Mouse (Mus musculus) kidney, adult 2 months (tissue): Measurements from ENCODE around the gene Gpx7.

Source experiments
- CTCF ChIP-seq: fragments of 200-500 bp; conservative IDR thresholded peaks from 2 replicates; pipeline ENCODE4 v1.5.1; 2011; ENCODE audit warnings: low read depth, mild to moderate bottlenecking, control low read depth, low read length, moderate library complexity, mixed read lengths; ENCODE audit not compliant: insufficient read depth, insufficient read length
- POLR2A ChIP-seq: fragments of 200-500 bp; IDR thresholded peaks from one replicate; pipeline ENCODE4 v1.6.1; 2011; ENCODE audit warnings: low read depth, low read length, control low read depth

DNA sequence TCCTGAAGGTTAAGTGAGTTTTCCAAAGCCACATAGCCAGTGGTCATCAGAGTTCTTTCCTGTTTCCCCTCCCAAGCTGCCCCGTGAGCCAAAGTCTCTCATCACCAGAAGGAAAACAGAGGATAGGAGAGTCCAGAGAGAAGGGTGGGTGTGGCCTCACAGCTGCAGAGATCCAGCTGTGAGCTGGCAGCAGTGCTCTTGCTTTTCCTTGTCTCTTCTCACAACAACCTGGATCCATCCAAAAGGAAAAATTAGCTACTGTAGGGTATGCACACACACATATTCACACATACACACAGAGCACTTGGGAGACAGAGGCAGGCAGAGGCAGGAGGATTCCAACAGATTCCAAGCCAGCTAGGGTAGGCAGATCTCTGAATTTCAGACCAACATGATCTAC lies 20.7 kb downstream of the Gpx7 start:
- TF ChIP-seq CTCF (no peak), POLR2A (no peak)
